Mouse (Mus musculus): ENCODE data around the gene Syne1.

- TF ChIP-seq CTCF (IDR thresholded peaks at IDR 0.05; ENCODE audit: insufficient read depth, low read depth, low read length) (no peak), POLR2A (IDR thresholded peaks at IDR 0.05; ENCODE audit: insufficient read depth, low read depth, low read length) (no peak)
Measured at GRCm38 (mm10) chr10:5181771-5182176, 369.5 kb downstream of the Syne1 start.
